9 mouse cellular contexts compared by ENCODE assay signal in genomic region chr5:123626631-123627030, GRCm38 (mm10). TPM values are rescaled to one million over a fixed set of nuclear protein-coding genes. Genes with fewer than 3 reads are reported as not detected.
DNase-seq lines count a peak whose midpoint lies in the region; ATAC-seq and TF ChIP-seq lines count a peak whose summit lies in the region.
"Had no signal": no experiment of that assay in that cellular context is flagged by ENCODE, and none has a peak within 500 bp of the region (broad histone marks: within the 10 kb centered on the region; RNA-seq: fewer than 3 reads in every experiment).

No protein-coding gene starts in this region.

- no peak for TF ChIP-seq POLR2A in limb, embryonic 14.5 days (IDR thresholded peaks at IDR 0.05; ENCODE audit: borderline replicate concordance, extremely low read depth, insufficient read depth, insufficient read length)

- no peak overlapping the region for H3K4me2 ChIP-seq in midbrain, embryonic 14.5 days (ENCODE audit: low read length)
- H3K4me2 ChIP-seq in midbrain, embryonic 13.5 days (replicated peaks): no peak overlapping the region
- no peak overlapping the region for H3K4me2 ChIP-seq in heart, postnatal 0 days (ENCODE audit: low read depth, low read length)
- H3K4me2 ChIP-seq in limb, embryonic 14.5 days (replicated peaks; ENCODE audit: low read depth, low read length, severe bottlenecking): no peak overlapping the region
- H3K4me2 ChIP-seq: neural tube, embryonic 12.5 days had no signal

- TF ChIP-seq EP300 in heart, postnatal 0 days (IDR thresholded peaks at IDR 0.05; ENCODE audit: low read depth): no peak

- no peak overlapping the region for H3K27ac ChIP-seq in midbrain, embryonic 14.5 days (replicated peaks; ENCODE audit: low read depth, low read length)
- no peak overlapping the region for H3K27ac ChIP-seq in midbrain, embryonic 13.5 days
- H3K27ac ChIP-seq in heart, postnatal 0 days (ENCODE audit: low read depth): no peak overlapping the region
- H3K27ac ChIP-seq in limb, embryonic 14.5 days (replicated peaks; ENCODE audit: low read depth, low read length): no peak overlapping the region
- H3K27ac ChIP-seq: neural tube, embryonic 12.5 days had no signal

- H3K9me3 ChIP-seq in midbrain, embryonic 14.5 days (ENCODE audit: control insufficient read depth, low read length): no peaks in the 10 kb centered on the region
- H3K9me3 ChIP-seq in midbrain, embryonic 13.5 days: no peaks in the 10 kb centered on the region
- no peaks in the 10 kb centered on the region for H3K9me3 ChIP-seq in heart, postnatal 0 days (replicated peaks; ENCODE audit: control insufficient read depth, low read length)
- H3K9me3 ChIP-seq in limb, embryonic 14.5 days (ENCODE audit: control insufficient read depth, low read length): no peaks in the 10 kb centered on the region
- H3K9me3 ChIP-seq: neural tube, embryonic 12.5 days had no signal

- 32% methylated on average over 8 of the region's 8 CpGs for WGBS in midbrain, embryonic 14.5 days
- WGBS in midbrain, embryonic 13.5 days: 39% methylated on average over 8 of the region's 8 CpGs
- 19% methylated on average over 8 of the region's 8 CpGs for WGBS in heart, postnatal 0 days
- 29% methylated on average over 8 of the region's 8 CpGs for WGBS in limb, embryonic 14.5 days

- H3K9ac ChIP-seq in midbrain, embryonic 14.5 days (replicated peaks; ENCODE audit: low read length): no peak overlapping the region
- H3K9ac ChIP-seq in midbrain, embryonic 13.5 days (replicated peaks): no peak overlapping the region
- no peak overlapping the region for H3K9ac ChIP-seq in heart, postnatal 0 days (replicated peaks; ENCODE audit: low read depth, low read length)
- no peak overlapping the region for H3K9ac ChIP-seq in limb, embryonic 14.5 days (ENCODE audit: low read depth, low read length, severe bottlenecking)
- H3K9ac ChIP-seq: neural tube, embryonic 12.5 days had no signal

- peak; percentile 83 for DNase-seq in midbrain, embryonic 14.5 days
- DNase-seq in R1 (ENCODE audit: low read depth, low spot score): peak; percentile 56
- DNase-seq in heart, postnatal 0 days (ENCODE audit: low spot score): peak; percentile 62
- DNase-seq in limb, embryonic 14.5 days (ENCODE audit: low spot score): peak; percentile 70
- DNase-seq in ovary, postnatal 14 days (ENCODE audit: low spot score): peak; percentile 66
- DNase-seq in yolk sac, embryonic 10.5 days (ENCODE audit: low spot score): peak; percentile 51

- H3K4me3 ChIP-seq in midbrain, embryonic 14.5 days (replicated peaks; ENCODE audit: low read depth, low read length): no peak overlapping the region
- H3K4me3 ChIP-seq in midbrain, embryonic 13.5 days (replicated peaks): no peak overlapping the region
- no peak overlapping the region for H3K4me3 ChIP-seq in heart, postnatal 0 days (ENCODE audit: low read depth, low read length)
- no peak overlapping the region for H3K4me3 ChIP-seq in limb, embryonic 14.5 days (replicated peaks; ENCODE audit: low read length)
- H3K4me3 ChIP-seq: neural tube, embryonic 12.5 days had no signal

- peak; percentile 75 for TF ChIP-seq CTCF in heart, postnatal 0 days (IDR thresholded peaks at IDR 0.05; ENCODE audit: low read depth)

- H3K4me1 ChIP-seq in midbrain, embryonic 14.5 days (ENCODE audit: control insufficient read depth, insufficient read depth, low read length): no peaks in the 10 kb centered on the region
- H3K4me1 ChIP-seq in midbrain, embryonic 13.5 days (replicated peaks): no peaks in the 10 kb centered on the region
- H3K4me1 ChIP-seq in heart, postnatal 0 days (ENCODE audit: control insufficient read depth, insufficient read depth): no peaks in the 10 kb centered on the region
- H3K4me1 ChIP-seq in limb, embryonic 14.5 days (ENCODE audit: control insufficient read depth, insufficient read depth, low read length): no peaks in the 10 kb centered on the region
- H3K4me1 ChIP-seq: neural tube, embryonic 12.5 days had no signal

- no peaks in the 10 kb centered on the region for H3K27me3 ChIP-seq in midbrain, embryonic 14.5 days (ENCODE audit: control insufficient read depth, insufficient read depth, low read length)
- H3K27me3 ChIP-seq in midbrain, embryonic 13.5 days: no peaks in the 10 kb centered on the region
- no peaks in the 10 kb centered on the region for H3K27me3 ChIP-seq in heart, postnatal 0 days (ENCODE audit: control insufficient read depth, insufficient read depth, low read length)
- H3K27me3 ChIP-seq in limb, embryonic 14.5 days (ENCODE audit: control insufficient read depth, insufficient read depth, low read length): no peaks in the 10 kb centered on the region
- H3K27me3 ChIP-seq: neural tube, embryonic 12.5 days had no signal

- peaks cover 61% of the 10 kb centered on the region for H3K36me3 ChIP-seq in midbrain, embryonic 14.5 days (ENCODE audit: control insufficient read depth, insufficient read depth, low read length)
- H3K36me3 ChIP-seq in midbrain, embryonic 13.5 days: peaks cover 64% of the 10 kb centered on the region
- peaks cover 42% of the 10 kb centered on the region for H3K36me3 ChIP-seq in heart, postnatal 0 days (replicated peaks; ENCODE audit: control insufficient read depth, insufficient read depth, low read length)
- H3K36me3 ChIP-seq in limb, embryonic 14.5 days (ENCODE audit: control insufficient read depth, insufficient read depth, low read length): peaks cover 50% of the 10 kb centered on the region

- ATAC-seq in midbrain, embryonic 14.5 days (ENCODE audit: low FRiP score, low TSS enrichment): no peak
- no peak for ATAC-seq in midbrain, embryonic 13.5 days
- peak; percentile 73; the same call in 1 of the 2 replicates for ATAC-seq in common myeloid progenitor, adult 5-6 weeks (replicated peaks; ENCODE audit: low read depth, poor library complexity, severe bottlenecking)
- peak; percentile 81; the same call in 1 of the 2 replicates for ATAC-seq in heart, postnatal 0 days (ENCODE audit: insufficient read depth, low read depth)
- ATAC-seq in limb, embryonic 14.5 days (ENCODE audit: low FRiP score, low read depth): no peak

RNA-seq across cellular contexts. Expression of gene Vps33a, which starts 53.8 kb away (rescaled TPM):
- polyA plus RNA-seq in midbrain, embryonic 14.5 days (2014; fragmentation: Nextera tagmentation; extraction: Ambion mirVana): 41.9 and 54.9 TPM in 2 replicates
- 37.9 and 40.6 TPM in 2 replicates for polyA plus RNA-seq in midbrain, embryonic 13.5 days (2015; fragmentation: Nextera tagmentation; extraction: Ambion mirVana)
- 20.5 and 22.8 TPM in 2 replicates for total RNA-seq in common myeloid progenitor, adult 5-6 weeks (2017)
- total RNA-seq in heart, postnatal 0 days (2014; rRNA removed; ENCODE audit: low replicate concordance): 15.9 and 42.7 TPM in 2 replicates
- 16.7 and 17.5 TPM in 2 replicates for polyA plus RNA-seq in heart, postnatal 0 days (2015; fragmentation: Nextera tagmentation; extraction: Ambion mirVana)
- polyA plus RNA-seq in limb, embryonic 14.5 days (2012; rRNA removed): 21.4 and 22.3 TPM in 2 replicates
- 31.0 and 33.3 TPM in 2 replicates for polyA plus RNA-seq in limb, embryonic 14.5 days (2014; fragmentation: Nextera tagmentation; extraction: Ambion mirVana)

RNA-seq across cellular contexts. Expression of gene Clip1, which starts 57.8 kb away (rescaled TPM):
- 73.0 and 75.1 TPM in 2 replicates for polyA plus RNA-seq in midbrain, embryonic 14.5 days (2014; fragmentation: Nextera tagmentation; extraction: Ambion mirVana)
- 81.1 and 81.2 TPM in 2 replicates for polyA plus RNA-seq in midbrain, embryonic 13.5 days (2015; fragmentation: Nextera tagmentation; extraction: Ambion mirVana)
- 80.8 and 105 TPM in 2 replicates for total RNA-seq in common myeloid progenitor, adult 5-6 weeks (2017)
- total RNA-seq in heart, postnatal 0 days (2014; rRNA removed; ENCODE audit: low replicate concordance): 65.2 and 70.0 TPM in 2 replicates
- 41.4 and 44.1 TPM in 2 replicates for polyA plus RNA-seq in heart, postnatal 0 days (2015; fragmentation: Nextera tagmentation; extraction: Ambion mirVana)
- polyA plus RNA-seq in limb, embryonic 14.5 days (2012; rRNA removed): 33.4 and 33.7 TPM in 2 replicates
- 35.2 and 37.1 TPM in 2 replicates for polyA plus RNA-seq in limb, embryonic 14.5 days (2014; fragmentation: Nextera tagmentation; extraction: Ambion mirVana)

Comparison
In these comparisons a context has a peak if more than half of its experiments do, and no peak if none do; other contexts are left out.
1. ATAC-seq: peak in common myeloid progenitor, adult 5-6 weeks (single experiment) and heart, postnatal 0 days (single experiment); none in midbrain, embryonic 14.5 days (single experiment), midbrain, embryonic 13.5 days (single experiment) and limb, embryonic 14.5 days (single experiment).
2. Peak in every context shown above with its lines, with median percentiles within 50 percentile points of each other: DNase-seq.